Mouse (Mus musculus) embryonic facial prominence, embryonic 11.5 days (tissue): ENCODE data around the gene Dmd. TPM values are rescaled to one million over a fixed set of nuclear protein-coding genes. Genes with fewer than 3 reads are reported as not detected.

Experiments
- ATAC-seq: fragments of 200-750 bp; cut with Nextera tagmentation; replicated peaks from 2 replicates; pipeline ENCODE4 v1.8.0; 2017; ENCODE audit warnings: low read depth; ENCODE audit not compliant: insufficient number of reproducible peaks, low FRiP score, low TSS enrichment
- DNase-seq: peaks from one replicate; pipeline ENCODE4 v3.0.0-alpha.2; 2015; ENCODE audit warnings: low spot score
- H3K27ac ChIP-seq: fragments of 300-500 bp; sonication (generic); replicated peaks from 2 replicates; pipeline ENCODE4 v1.5.1; 2014; ENCODE audit warnings: mild to moderate bottlenecking, low read depth, low read length, control low read depth
- H3K27me3 ChIP-seq: fragments of 300-500 bp; sonication (generic); 2 replicates; pipeline ENCODE4 v1.6.1; 2014; ENCODE audit warnings: mild to moderate bottlenecking, low read length, moderate library complexity, mixed read lengths; ENCODE audit not compliant: control insufficient read depth, insufficient read depth
- H3K36me3 ChIP-seq: fragments of 300-500 bp; sonication (generic); replicated peaks from 2 replicates; pipeline ENCODE4 v1.6.1; 2014; ENCODE audit warnings: low read depth, mild to moderate bottlenecking, low read length, moderate library complexity, mixed read lengths; ENCODE audit not compliant: control insufficient read depth, insufficient read depth
- H3K4me1 ChIP-seq: fragments of 300-500 bp; sonication (generic); 2 replicates; pipeline ENCODE4 v1.6.1; 2014; ENCODE audit warnings: low read length, mixed read lengths; ENCODE audit not compliant: control insufficient read depth, insufficient read depth
- H3K4me2 ChIP-seq: fragments of 300-500 bp; sonication (generic); 2 replicates; pipeline ENCODE4 v1.6.1; 2014; ENCODE audit warnings: low read depth, mild to moderate bottlenecking, control low read depth, low read length, moderate library complexity
- H3K4me3 ChIP-seq: fragments of 300-500 bp; sonication (generic); 2 replicates; pipeline ENCODE4 v1.5.1; 2014; ENCODE audit warnings: low read depth, low read length, control low read depth
- H3K9ac ChIP-seq: fragments of 300-500 bp; sonication (generic); replicated peaks from 2 replicates; pipeline ENCODE4 v1.6.1; 2014; ENCODE audit warnings: mild to moderate bottlenecking, control low read depth, low read length
- H3K9me3 ChIP-seq: fragments of 300-500 bp; sonication (generic); replicated peaks from 2 replicates; pipeline ENCODE4 v1.6.1; 2016; ENCODE audit warnings: mild to moderate bottlenecking, low read length, inconsistent platforms, mixed read lengths; ENCODE audit not compliant: control insufficient read depth
- WGBS: fragments of 180-500 bp; shearing (Covaris S2); extraction: QIAGEN DNeasy Blood & Tissue Kit; methylation state at CpG from one replicate; pipeline ENCODE4 v1.1.7; 2014; 5-methylcytosine and 5-hydroxymethylcytosine counted together
- polyA plus RNA-seq: library from polyadenylated mRNA; unstranded; fragments of >200 nt; fragmentation: Nextera tagmentation; extraction: Ambion mirVana; gene quantifications from 2 replicates; pipeline ENCODE4 v1.2.1, GENCODE M21; 2014

Dmd gene
- polyA plus RNA-seq, 1 experiment from 2014 or later = 9.7 TPM

DNA sequence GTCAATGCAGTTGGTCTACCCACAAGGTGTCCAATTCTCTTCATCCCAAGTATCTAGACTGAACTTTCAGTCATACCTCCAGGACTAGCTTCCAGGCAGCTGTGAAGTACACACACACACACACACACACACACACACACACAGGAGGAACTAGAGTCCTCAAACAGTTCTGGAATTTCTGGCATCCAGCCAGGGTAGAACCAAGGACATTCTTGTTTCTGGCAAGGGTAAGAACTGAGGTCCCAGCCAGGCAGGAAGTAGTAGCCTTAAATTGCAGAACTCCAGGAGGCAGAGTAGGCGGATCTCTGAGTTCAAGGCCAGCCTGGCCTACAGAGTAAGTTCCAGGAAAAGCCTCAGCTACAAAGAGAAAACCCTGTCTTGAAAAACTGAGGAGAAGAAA, 2128.2 kb downstream of the Dmd start:
- no peak overlapping the region for H3K9ac ChIP-seq
- 75% methylated on average over 1 of the region's 1 CpGs for WGBS
- no peaks in the 10 kb centered on the region for H3K36me3 ChIP-seq
- no peaks in the 10 kb centered on the region for H3K4me1 ChIP-seq
- no peaks in the 10 kb centered on the region for H3K27me3 ChIP-seq
- no peaks in the 10 kb centered on the region for H3K9me3 ChIP-seq
- DNase-seq (no peak), ATAC-seq (no peak)
- H3K27ac ChIP-seq = no peak overlapping the region
- no peak overlapping the region for H3K4me2 ChIP-seq
- no peak overlapping the region for H3K4me3 ChIP-seq

GRCm38 (mm10) chrX:85077605-85078004, 2128.9 kb downstream of the Dmd start:
- H3K4me3 ChIP-seq = no peak overlapping the region
- H3K4me1 ChIP-seq = no peaks in the 10 kb centered on the region
- no peak overlapping the region for H3K4me2 ChIP-seq
- no peaks in the 10 kb centered on the region for H3K36me3 ChIP-seq
- no peak overlapping the region for H3K27ac ChIP-seq
- 61% methylated on average over 1 of the region's 1 CpGs for WGBS
- no peak overlapping the region for H3K9ac ChIP-seq
- no peak for ATAC-seq
- H3K9me3 ChIP-seq = no peaks in the 10 kb centered on the region
- no peaks in the 10 kb centered on the region for H3K27me3 ChIP-seq
- DNase-seq = no peak

- H3K4me3 ChIP-seq = no peak overlapping the region
- DNase-seq (no peak), ATAC-seq (no peak)
- H3K4me1 ChIP-seq = no peaks in the 10 kb centered on the region
- no peak overlapping the region for H3K4me2 ChIP-seq
- no peaks in the 10 kb centered on the region for H3K27me3 ChIP-seq
- H3K27ac ChIP-seq = no peak overlapping the region
- H3K9me3 ChIP-seq = no peaks in the 10 kb centered on the region
- no peak overlapping the region for H3K9ac ChIP-seq
- WGBS = 60% methylated on average over 2 of the region's 2 CpGs
- no peaks in the 10 kb centered on the region for H3K36me3 ChIP-seq
These were observed 2130.5 kb downstream of the Dmd start for GRCm38 (mm10) chrX:85079174-85079573.

- ATAC-seq (no peak), DNase-seq (no peak)
- no peak overlapping the region for H3K4me3 ChIP-seq
- H3K27ac ChIP-seq = no peak overlapping the region
- H3K4me2 ChIP-seq = no peak overlapping the region
- H3K9ac ChIP-seq = no peak overlapping the region
- H3K36me3 ChIP-seq = no peaks in the 10 kb centered on the region
- no peaks in the 10 kb centered on the region for H3K4me1 ChIP-seq
- H3K9me3 ChIP-seq = no peaks in the 10 kb centered on the region
- no peaks in the 10 kb centered on the region for H3K27me3 ChIP-seq
- WGBS = 56% methylated on average over 8 of the region's 8 CpGs
These were observed 2135.8 kb downstream of the Dmd start for GRCm38 (mm10) chrX:85084237-85085153.

- WGBS = 43% methylated on average over 7 of the region's 7 CpGs
- Histone ChIP-seq H3K27me3 (no peaks in the 10 kb centered on the region), H3K4me2 (no peak overlapping the region), H3K4me1 (no peaks in the 10 kb centered on the region), H3K27ac (no peak overlapping the region), H3K4me3 (no peak overlapping the region), H3K9me3 (no peaks in the 10 kb centered on the region), H3K9ac (no peak overlapping the region), H3K36me3 (no peaks in the 10 kb centered on the region)
- no peak for DNase-seq
- ATAC-seq = no peak
These were observed 2140.8 kb downstream of the Dmd start for GRCm38 (mm10) chrX:85089506-85089905.

DNA sequence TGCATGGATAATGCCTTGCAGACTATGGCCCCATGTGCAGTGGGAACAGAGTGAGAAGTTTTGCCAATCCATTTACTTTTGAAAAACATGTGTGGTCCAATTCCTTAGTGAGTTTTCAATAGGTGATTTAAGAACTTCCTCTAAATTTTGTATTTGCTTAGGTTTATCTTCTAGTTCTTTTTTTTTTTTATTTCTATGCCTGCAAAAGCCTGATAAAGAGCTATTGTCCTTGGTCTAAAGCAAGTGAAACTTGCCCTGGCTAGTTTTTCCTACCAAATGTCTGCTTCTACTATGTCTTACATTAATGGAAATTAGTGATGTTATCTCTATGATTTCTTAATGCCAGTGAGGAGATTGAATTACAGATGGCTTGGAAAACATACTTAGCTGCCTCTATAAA, 2144.7 kb downstream of the Dmd start:
- H3K9me3 ChIP-seq = no peaks in the 10 kb centered on the region
- no peak for DNase-seq

DNA sequence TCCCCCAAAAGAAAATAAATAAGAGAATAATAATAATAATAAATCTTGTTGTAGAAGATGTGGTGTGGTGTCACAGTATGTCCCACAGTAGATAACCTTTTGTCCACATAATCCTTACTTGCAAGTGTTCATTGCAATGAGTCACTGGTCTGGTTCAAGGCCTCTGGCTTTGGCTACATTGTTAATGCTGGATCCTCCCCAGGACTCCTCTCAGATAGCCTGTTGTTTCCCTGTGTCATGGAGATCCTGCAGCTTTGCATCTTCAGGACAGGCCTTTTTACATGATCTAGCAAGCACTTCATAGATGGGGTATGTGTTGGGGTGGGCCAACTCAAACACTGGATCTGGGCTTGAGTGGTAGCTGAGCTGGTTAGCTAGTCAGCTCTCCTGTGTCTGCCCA, 2150.0 kb downstream of the Dmd start:
- ATAC-seq = no peak
- no peak overlapping the region for H3K9ac ChIP-seq

More for the DNA sequence above, 2144.7 kb downstream of the Dmd start:
- no peak overlapping the region for H3K4me2 ChIP-seq
- no peaks in the 10 kb centered on the region for H3K36me3 ChIP-seq
- no peaks in the 10 kb centered on the region for H3K4me1 ChIP-seq
- no peak overlapping the region for H3K27ac ChIP-seq
- no peak overlapping the region for H3K4me3 ChIP-seq
- ATAC-seq = no peak
- H3K9ac ChIP-seq = no peak overlapping the region
- H3K27me3 ChIP-seq = no peaks in the 10 kb centered on the region

GRCm38 (mm10) chrX:85112418-85112817, 2163.7 kb downstream of the Dmd start:
- Histone ChIP-seq H3K9me3 (no peaks in the 10 kb centered on the region), H3K4me3 (no peak overlapping the region), H3K27ac (no peak overlapping the region), H3K4me1 (no peaks in the 10 kb centered on the region), H3K27me3 (no peaks in the 10 kb centered on the region), H3K36me3 (no peaks in the 10 kb centered on the region), H3K9ac (no peak overlapping the region), H3K4me2 (no peak overlapping the region)
- DNase-seq (no peak), ATAC-seq (no peak)

More for the DNA sequence above, 2150.0 kb downstream of the Dmd start:
- Histone ChIP-seq H3K27me3 (no peaks in the 10 kb centered on the region), H3K27ac (no peak overlapping the region), H3K4me3 (no peak overlapping the region), H3K4me2 (no peak overlapping the region), H3K9me3 (no peaks in the 10 kb centered on the region), H3K4me1 (no peaks in the 10 kb centered on the region), H3K36me3 (no peaks in the 10 kb centered on the region)
- DNase-seq = no peak
